In genomic region chr7:82119866-82120265, GRCm38 (mm10) we compare ENCODE assay signal across 18 mouse cellular contexts. TPM values are rescaled to one million over a fixed set of nuclear protein-coding genes. Genes with fewer than 3 reads are reported as not detected.
DNase-seq lines count a peak whose midpoint lies in the region; TF ChIP-seq lines count a peak whose summit lies in the region.
"Had no signal": no experiment of that assay in that cellular context is flagged by ENCODE, and none has a peak within 500 bp of the region (broad histone marks: within the 10 kb centered on the region; RNA-seq: fewer than 3 reads in every experiment).

No protein-coding gene starts in this region.

- no peaks in the 10 kb centered on the region for H3K27me3 ChIP-seq in testis, adult 2 months (ENCODE audit: control insufficient read depth, insufficient read depth, low read length)
- H3K27me3 ChIP-seq: embryonic facial prominence, embryonic 12.5 days had no signal

- H3K4me3 ChIP-seq in testis, adult 2 months (ENCODE audit: control insufficient read depth, low read depth, low read length) = peak overlapping the region; percentile 37
- H3K4me3 ChIP-seq: embryonic facial prominence, embryonic 12.5 days; embryonic facial prominence, embryonic 15.5 days; forebrain, embryonic 12.5 days; gastrocnemius, adult 2 months; heart, adult 2 months; heart, embryonic 10.5 days; heart, embryonic 13.5 days had no signal

- no peak overlapping the region for H3K27ac ChIP-seq in testis, adult 2 months (ENCODE audit: control insufficient read depth, insufficient read depth, low read depth, low read length)
- H3K27ac ChIP-seq: embryonic facial prominence, embryonic 12.5 days; embryonic facial prominence, embryonic 15.5 days; forebrain, embryonic 12.5 days; gastrocnemius, adult 2 months; heart, adult 2 months; heart, embryonic 13.5 days; hindbrain, embryonic 14.5 days; hindbrain, postnatal 0 days had no signal

- no peak for TF ChIP-seq CTCF in testis, adult 2 months (IDR thresholded peaks at IDR 0.05; ENCODE audit: control insufficient read depth, insufficient read depth, insufficient replicate concordance, low read depth, low read length)

- H3K4me1 ChIP-seq in testis, adult 2 months (ENCODE audit: control insufficient read depth, insufficient read depth, low read length) = peaks cover 6% of the 10 kb centered on the region
- H3K4me1 ChIP-seq: embryonic facial prominence, embryonic 15.5 days; forebrain, embryonic 12.5 days; heart, embryonic 13.5 days had no signal

- no peaks in the 10 kb centered on the region for H3K36me3 ChIP-seq in testis, adult 2 months (ENCODE audit: control insufficient read depth, insufficient read depth, low read length)
- H3K36me3 ChIP-seq: embryonic facial prominence, embryonic 12.5 days; embryonic facial prominence, embryonic 15.5 days; forebrain, embryonic 12.5 days; G1E; heart, embryonic 10.5 days; heart, embryonic 13.5 days had no signal

- intact Hi-C loops in left cerebral cortex, postnatal 14 days (cut with DNase I) = loop anchor here (1.0 to 5.0 kb wide), 2 partner anchors 161 to 333 kb away; partner anchors contain the start of gene 3110040N11Rik

- TF ChIP-seq POLR2A in testis, adult 2 months (IDR thresholded peaks at IDR 0.05; ENCODE audit: control insufficient read depth, low read depth, low read length) = no peak; the same call in 1 of the 2 replicates

- peak; percentile 69 for DNase-seq in heart, adult 11 months
- DNase-seq in heart, adult 18-20 months = no peak
- no peak for DNase-seq in testis, postnatal 14 days (ENCODE audit: low spot score)
- peak; percentile 90 for DNase-seq in R1 (ENCODE audit: low read depth, low spot score)
- peak; percentile 11 for DNase-seq in mesoderm, embryonic 11.5 days (ENCODE audit: low read depth, low spot score)
- no peak for DNase-seq in retina, embryonic 14.5 days (ENCODE audit: low spot score)
- DNase-seq in left cerebral cortex, postnatal 14 days (ENCODE audit: low spot score in 2 of 2) = no peak

RNA-seq across cellular contexts. Expression of gene Sh3gl3, which starts 53.8 kb away (rescaled TPM):
- total RNA-seq in heart, adult 18-20 months (2021) = under 1 TPM; 0.55 to 0.57 TPM
- polyA plus RNA-seq in testis, adult 2 months (2012; rRNA removed) = 72.9 and 81.4 TPM in 2 replicates
- 10 to 100 TPM; 61.0 to 62.1 TPM for total RNA-seq in left cerebral cortex, postnatal 14 days (2021)
- polyA plus RNA-seq: G1E had no signal

Comparison
In these comparisons a context has a peak if more than half of its experiments do, and no peak if none do; other contexts are left out.
1. DNase-seq: peak in heart, adult 11 months (single experiment), R1 (single experiment) and mesoderm, embryonic 11.5 days (single experiment); none in heart, adult 18-20 months (0 of 2), testis, postnatal 14 days (single experiment), retina, embryonic 14.5 days (single experiment) and left cerebral cortex, postnatal 14 days (0 of 2).
2. RNA of gene Sh3gl3, which starts 53.8 kb away (total RNA-seq): 61.0 to 62.1 TPM in left cerebral cortex, postnatal 14 days; 0.55 to 0.57 TPM in heart, adult 18-20 months; every median in the first group is over 10 times any median in the second.